Mouse (Mus musculus) urinary bladder, postnatal 4 days (tissue): ENCODE data around the gene Scamp3.
"Not testable (repeated sequence)": the region's sequence is repeated elsewhere in the genome, so short reads cannot be mapped to it uniquely, and the experiment has no call there.

ENCODE experiments used
- DNase-seq, 2 experiments: peaks; one replicate each; pipeline ENCODE4 v3.0.0; 2021 to 2022; ENCODE audit warnings: low spot score in 2 of 2

Gene Scamp3

DNA sequence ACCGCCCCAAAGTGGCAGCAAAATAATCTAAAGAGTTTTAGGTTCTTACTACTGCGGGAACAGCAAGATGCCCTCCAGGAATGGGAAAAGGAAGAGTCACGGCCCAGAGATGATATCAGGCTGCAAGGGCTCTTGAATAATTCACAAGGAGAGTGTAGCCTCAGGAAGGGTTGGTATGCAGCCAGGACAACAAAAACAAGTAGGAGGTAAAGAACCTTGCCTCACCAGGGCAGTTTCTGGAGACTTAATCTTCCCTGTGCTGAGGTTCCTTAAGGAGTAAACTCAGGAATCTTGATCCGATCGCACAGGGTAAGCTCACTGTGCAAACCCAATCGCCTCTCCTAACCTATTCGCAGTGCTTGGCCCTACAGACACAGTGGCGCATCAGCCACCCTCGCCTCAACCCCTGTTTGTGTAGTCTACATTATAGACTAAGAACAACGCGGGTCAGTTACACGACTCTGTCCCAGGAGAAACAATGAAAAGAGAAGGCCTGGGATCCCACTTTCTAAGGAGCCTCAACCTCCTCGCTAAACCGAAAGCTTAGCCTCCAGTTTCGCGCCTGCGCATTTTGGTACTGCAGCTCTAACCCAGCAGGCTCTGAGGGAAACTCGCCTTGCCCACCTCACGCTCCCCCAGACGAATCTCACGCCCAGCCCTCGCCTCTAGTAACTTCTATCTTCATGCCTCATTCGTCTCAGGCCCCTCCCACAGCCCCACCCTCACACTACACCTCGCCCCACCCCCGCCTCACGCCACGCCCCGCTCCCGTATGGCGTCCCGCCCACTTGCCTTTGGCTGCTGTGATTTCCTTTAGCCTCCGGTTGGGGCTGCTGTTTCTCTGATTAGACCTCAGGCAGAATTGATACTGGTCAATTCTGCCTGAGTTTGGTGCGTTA, 19.0 kb downstream of the Scamp3 start:
- peak; percentile 88 to 93 for DNase-seq

DNA sequence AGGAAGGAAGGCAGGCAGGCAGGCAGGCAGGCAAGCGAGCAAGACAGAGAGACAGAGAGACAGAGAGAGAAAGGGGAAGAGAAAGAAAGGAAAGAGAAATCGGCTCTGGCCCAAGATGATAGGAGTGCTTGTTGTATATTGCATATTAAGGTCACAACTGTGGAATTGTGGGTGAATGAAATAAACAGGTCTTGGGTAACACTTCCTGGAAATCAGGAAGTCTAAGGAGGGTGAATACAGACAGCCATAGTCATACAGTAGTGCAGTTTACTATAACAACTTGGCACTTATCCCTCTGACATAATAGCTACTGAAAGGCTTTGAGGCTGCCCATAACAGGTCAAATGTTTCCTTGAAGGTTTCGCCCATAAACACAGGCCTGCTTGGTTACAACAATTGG, 22.6 kb downstream of the Scamp3 start:
- no peak for DNase-seq

DNA sequence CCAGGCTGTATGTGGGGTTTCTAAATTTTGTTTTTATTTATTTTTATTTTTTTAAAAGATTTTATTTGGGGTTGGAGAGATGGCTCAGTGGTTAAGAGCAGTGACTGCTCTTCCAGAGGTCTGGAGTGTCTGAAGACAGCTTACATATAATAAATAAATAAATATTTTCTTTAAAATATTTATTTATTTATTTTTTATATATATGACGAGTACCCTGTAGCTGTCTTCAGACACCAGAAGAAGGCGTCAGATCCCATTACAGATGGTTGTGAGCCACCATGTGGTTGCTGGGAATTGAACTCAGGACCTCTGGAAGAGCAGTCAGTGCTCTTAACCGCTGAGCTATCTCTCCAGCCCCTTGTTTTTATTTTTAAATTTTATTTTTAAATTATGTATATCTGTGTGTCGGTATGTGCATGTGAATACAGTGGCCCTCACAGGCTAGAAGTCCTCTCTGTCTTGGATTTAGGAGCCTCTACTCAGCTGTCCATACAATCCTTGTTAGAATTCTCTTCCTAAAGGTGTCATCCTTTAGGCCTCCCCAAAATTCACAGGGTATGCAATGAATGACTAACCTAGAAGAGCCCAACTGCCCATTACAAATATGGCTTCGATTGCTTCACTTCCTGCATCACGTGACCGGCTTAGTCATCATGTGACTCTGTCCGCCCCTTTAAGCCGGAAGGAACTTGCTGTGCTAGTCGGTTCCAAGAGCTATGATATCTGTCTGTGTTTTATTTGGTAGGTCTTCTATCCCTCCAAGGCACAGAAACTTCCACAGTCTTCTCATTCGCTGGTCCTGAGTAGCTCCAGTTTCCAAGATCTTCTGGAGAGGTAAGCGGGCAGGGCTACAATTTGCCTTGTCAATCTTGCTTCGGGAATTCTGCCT, 25.2 kb downstream of the Scamp3 start, which contains the start of gene Gba:
Gba (plus strand) TSS at position 676 of the 889 bp plus-strand sequence.
- DNase-seq = peak; percentile 75 to 87

DNA sequence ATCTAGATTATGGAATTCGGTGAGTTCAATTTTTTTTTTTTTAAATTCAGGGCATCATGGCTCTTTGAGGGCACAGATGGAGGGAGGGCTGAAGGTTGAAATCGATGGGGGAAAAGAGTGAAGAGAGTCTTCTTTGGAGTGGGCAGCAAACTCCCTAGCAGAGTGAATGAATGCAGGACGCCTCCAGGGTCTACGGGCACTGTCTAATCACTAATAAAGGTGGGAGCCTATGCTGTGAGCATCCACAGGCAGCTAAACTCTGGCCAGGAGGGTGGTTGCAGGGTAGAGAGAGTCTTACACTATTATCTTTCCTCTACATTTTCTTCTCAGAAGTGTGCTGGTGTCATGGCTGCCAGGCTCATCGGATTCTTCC, 25.9 kb downstream of the Scamp3 start:
- no peak for DNase-seq

- no peak for DNase-seq
Observed at GRCm38 (mm10) chr3:89206079-89206478, 28.8 kb downstream of the Scamp3 start.

DNA sequence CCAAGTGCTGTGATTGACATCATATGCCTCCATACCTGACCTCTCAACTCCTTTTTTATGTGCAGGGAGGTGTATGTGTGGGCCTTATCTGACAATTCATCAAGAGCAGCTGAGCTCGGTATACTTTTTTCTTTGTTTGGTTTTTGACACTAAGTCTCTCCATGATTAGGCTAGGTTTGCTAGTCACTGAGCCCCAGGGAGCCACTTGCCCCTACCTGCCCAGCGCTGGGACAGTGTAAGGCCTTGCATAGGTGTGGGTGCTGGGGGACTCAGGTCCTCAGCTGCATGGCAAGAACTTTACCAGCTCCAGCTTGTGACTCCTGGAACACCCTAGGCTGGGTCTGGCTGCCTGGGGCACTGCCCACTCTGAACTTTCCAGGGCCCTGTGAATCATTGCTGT, 29.4 kb downstream of the Scamp3 start:
- DNase-seq = no peak

DNA sequence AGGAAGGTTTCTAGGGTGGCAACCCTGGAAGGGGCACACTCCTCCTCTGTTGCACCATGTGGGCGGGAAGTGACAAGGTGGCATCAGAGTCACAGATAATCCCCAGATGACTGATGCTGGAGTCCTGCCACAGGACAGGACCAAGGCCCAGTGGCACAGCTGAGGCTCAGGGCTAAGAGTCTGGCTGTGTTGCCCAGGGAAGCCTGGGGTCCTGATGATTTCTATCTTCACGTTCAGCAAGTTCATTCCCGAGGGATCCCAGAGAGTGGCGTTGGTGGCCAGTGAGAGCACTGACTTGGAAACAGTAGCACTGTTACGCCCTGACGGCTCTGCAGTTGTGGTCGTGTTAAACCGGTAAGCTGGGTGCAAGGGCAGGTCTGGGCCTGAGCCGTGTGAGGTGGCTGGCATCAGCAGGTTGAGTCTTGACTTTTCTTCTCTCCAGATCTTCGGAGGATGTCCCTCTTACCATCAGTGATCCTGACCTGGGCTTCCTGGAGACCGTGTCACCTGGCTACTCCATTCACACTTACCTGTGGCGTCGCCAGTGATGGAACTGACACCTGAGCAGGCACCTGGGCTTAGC, 30.9 kb downstream of the Scamp3 start:
- DNase-seq = no peak

DNA sequence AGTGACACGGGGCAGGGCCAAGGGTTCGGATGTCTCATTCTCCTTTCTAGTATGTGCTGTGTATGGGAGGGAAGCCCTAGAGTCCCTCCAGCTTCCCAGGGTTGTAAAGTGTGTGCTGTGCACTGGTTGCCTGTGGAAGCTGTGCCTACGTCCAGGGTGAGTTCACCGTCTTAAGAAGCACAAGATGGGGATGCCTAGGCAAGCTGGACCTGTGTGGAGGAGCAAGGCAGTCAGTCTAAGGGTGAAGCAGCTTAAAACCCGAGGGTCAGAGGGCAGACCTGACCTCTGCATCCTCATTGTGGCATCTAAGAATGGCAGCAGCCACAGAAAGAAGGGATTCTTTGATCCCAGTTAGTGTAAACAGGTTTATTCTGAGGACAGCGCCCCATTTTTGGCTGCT, 31.5 kb downstream of the Scamp3 start:
- DNase-seq = no peak

DNA sequence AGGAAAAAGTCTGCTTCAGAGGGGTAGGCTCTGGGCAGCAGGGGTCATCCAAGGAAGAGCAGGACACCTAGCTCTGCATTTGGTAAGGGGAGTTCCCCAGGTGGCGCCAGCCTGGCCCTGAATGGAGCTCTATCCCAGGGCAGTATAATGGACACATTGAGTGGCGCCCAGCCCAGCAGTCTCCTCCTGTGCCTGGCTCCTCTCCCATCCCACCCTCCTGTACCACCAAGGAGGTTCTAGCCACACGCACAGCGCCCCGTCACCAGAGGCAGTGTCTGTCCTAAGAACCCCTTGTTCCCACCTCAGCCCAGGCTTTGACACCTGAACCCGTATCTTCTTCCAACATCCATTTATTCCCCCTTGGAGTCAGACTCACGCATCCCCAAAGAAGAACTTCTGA, 32.5 kb downstream of the Scamp3 start:
- no peak for DNase-seq

- no peak for DNase-seq
Observed at GRCm38 (mm10) chr3:89210162-89210561, 32.9 kb downstream of the Scamp3 start.

DNA sequence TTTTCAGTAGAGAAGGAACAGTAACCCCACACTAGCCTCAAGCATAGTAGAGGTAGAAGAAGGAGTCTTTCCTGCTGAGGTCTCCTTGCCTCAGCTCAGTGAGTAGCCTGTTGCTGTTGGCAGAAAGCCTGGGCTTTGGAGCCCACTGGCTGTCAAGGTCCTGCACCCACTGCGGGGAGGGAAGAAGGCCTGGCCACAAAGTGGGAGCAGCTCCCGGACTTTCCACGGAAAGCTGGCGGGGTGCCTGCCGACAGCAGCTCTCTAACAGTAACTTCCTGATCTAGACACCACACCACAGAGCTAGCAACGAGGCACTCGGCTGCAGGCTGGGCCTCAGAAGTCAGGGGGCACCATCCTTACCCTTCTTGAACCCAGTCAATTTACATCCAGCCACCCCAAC, 33.5 kb downstream of the Scamp3 start:
- DNase-seq = no peak

DNA sequence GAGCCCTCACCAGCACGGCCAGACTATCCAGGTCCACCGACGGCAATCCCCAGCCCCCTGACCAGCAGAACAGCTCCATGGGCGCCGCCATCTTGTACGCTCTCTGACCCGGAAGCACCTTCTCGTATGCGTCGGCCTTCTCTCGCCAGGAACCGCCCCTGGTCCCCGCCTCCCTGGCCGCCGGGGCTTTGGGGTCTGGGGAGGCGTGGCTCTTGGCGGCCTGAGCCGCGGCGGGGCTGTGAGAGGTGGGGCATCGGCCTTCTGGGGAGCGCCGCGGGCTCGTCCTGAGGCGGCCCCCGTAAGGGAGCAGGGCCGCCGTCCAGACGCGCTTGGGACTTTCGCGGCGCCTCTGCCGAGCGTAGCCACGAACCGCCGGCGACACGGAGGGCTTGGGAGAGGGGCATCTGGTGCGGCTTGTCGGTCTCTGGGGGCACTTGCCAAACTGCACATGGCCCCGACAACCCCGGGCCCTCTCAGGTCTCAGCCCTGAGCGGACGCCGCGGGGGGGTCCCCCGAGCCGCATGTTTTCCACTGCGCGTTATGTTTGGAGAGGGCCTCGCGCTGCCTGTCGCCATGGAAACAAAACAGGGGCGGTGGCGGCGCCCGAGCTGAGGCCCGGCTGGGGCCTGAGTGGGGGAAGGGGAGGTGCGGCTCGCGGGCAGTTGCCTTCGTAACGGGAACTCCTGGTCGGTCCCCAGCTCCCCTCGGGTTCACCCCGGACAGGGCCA, 36.7 kb downstream of the Scamp3 start:
- DNase-seq = peak; percentile 93 to 96

DNA sequence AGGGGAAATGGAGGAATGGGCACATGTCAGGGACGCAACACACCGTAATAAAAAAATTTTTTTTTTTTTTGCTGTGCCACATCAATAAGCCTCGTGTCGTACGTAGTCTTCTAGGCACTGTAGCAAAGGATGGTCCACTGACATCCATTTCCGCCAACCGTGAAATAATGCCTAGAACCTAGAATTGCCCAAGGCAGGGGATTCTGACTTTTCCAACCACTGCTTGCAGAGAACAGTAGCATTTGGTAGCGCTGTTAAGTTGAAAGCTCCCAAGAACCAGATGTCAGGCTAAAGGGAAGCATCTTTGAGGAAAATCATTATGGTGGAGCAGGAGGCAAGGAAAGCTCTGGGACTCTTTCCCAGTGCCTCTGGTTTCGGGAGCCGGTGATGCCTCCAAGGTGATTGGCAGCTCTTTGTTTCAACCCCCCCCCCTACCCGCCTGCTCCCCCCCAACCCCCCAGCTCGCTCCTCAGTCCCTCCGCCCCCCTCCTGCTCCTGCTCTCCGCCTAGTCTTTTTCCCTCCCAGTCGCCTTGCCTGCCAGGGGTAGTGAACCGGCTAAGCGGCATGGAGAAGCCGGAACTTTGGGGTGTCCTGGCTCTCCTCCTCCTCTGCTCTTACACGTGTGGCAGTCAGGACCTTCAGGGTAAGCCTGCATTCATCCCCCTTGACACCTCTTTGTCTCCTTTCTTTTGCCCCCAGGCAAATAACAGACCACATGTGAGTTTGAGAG, 37.6 kb downstream of the Scamp3 start, which contains the start of gene Thbs3:
Thbs3 (plus strand) TSS at position 500 of the 731 bp plus-strand sequence.
- no peak for DNase-seq

DNA sequence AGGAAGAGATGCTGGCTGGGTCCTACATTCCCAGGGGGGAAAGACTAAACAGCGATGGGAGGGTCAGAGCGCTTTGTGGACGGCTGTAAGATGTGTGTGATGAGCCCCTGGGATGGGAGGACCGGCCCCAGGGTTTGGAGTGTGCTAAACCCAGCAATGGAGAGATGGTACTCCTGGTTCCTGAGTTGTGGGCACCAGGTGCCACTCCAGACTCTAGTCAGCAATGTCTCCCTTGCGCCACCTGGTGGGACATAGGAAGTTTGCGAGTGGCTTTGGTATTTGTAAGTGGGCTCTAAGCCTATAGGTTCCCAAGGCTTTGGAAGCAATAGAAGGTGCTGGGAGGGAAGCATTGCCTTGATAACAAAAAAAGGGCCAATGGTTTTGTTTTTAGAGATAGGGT, 38.6 kb downstream of the Scamp3 start:
- DNase-seq = peak; percentile 62 to 86

- not testable (repeated sequence) for DNase-seq
Observed at GRCm38 (mm10) chr3:89216407-89216806, 39.1 kb downstream of the Scamp3 start.

DNA sequence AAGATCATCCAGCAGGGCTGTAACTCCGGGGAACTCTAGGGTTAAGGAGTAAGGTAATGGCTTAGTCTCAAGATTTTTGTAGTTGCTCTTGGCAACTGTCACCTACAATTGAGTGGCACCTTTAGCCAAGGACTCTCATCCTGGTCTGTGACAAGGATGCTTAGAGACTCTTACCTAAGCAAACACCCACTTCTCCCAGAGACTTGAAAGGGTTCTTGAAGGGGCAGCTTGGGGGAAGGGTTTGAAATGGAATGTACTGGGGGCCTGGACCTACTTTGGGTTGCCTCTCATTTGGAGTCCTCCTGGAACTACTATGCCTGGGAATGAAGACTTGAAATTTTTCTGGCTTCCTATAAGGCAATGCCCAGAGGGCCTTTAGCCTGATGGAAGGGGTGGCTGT, 41.0 kb downstream of the Scamp3 start:
- DNase-seq = no peak

DNA sequence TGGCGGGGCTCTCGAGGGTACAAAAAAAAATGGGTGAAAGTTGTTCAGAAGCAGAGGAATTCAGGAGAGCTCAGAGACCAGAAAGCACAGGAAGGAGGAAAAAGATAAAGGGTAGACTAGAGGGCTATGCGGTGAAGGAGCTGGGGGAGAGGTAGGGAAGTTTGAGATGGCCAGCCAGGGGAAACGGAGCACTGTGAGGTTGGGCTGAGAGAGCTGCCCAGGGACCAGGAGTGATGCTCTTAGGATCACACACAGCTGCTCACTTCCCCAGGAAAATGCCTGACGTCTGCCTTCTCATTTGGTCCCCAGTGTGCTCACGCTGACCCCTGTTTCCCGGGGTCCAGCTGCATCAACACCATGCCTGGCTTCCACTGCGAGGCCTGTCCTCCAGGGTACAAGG, 42.3 kb downstream of the Scamp3 start:
- DNase-seq = no peak

DNA sequence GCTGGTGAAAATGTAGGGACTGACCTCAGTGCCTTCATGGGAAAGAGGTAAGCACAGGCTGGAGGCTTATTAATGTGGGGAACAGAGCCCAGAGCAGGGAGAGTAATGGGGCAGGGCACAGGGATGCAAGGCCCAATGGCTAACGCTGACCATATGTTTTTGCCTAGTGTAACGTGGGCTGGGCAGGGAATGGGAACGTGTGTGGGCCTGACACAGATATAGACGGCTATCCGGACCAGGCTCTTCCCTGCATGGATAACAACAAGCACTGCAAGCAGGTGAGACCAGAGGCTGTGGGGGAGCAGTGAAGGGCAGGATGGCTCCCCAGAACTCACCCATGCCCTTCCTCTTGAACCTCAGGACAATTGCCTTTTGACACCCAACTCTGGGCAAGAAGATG, 43.9 kb downstream of the Scamp3 start:
- no peak for DNase-seq

- no peak for DNase-seq
Observed at GRCm38 (mm10) chr3:89224796-89225195, 47.5 kb downstream of the Scamp3 start.

- no peak for DNase-seq
Observed at GRCm38 (mm10) chr3:89225321-89225815, 48.1 kb downstream of the Scamp3 start.

DNA sequence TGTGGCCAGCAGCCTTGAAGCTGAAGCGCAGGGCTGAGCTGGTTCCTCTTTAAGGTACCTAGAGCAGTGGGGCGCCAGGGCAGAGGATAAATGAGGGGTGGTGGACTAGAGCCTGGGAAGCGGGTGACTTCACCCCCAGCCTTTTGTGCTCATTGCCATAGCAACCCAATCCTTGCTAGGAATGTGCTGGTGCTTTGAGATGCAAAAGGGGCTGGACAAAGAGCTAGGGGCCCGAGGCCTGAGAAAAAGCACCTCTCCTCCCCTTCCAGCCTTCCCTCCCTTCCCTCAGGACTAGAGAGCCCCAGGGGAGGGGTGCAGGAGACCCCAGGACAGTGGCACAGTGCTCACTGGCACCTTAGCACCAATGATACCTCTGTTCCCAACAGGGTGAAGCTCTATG, 48.6 kb downstream of the Scamp3 start:
- DNase-seq = no peak
